Mouse (Mus musculus) c-Kit-positive CD71-positive TER-119-negative erythroid progenitor cells, embryonic 14.5 days (primary cell): ENCODE measurements around the gene Stpg4.

ENCODE experiments used
- DNase-seq: peaks from one replicate; pipeline ENCODE4 v3.0.0-alpha.2; 2013; ENCODE audit warnings: low read depth

Gene Stpg4

GRCm38 (mm10) chr17:87350471-87351240 is 76.9 kb downstream of the Stpg4 start:
- DNase-seq, result no peak

- no peak for DNase-seq
Measured at GRCm38 (mm10) chr17:87349575-87349974, 78.0 kb downstream of the Stpg4 start.

DNA sequence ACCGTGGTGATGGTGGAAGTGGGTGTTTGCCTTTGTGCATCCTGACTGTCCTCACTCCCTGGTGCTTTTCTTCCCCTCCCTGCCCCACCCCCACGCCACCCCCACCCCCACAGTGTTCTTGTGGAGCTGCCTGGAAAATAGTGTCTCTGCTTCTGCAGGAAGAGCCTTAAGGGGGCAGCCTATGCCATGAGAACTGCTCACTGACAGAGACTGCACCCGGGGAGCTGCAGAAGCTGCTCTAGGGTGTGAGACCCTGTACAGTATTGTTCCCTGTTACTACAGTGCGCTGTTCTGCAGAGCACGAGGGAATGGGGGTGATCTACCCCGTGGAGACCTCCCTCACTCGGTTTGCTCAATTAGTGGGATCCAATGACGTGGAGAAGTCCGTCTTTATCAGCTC is 78.5 kb downstream of the Stpg4 start:
- DNase-seq, result no peak

DNA sequence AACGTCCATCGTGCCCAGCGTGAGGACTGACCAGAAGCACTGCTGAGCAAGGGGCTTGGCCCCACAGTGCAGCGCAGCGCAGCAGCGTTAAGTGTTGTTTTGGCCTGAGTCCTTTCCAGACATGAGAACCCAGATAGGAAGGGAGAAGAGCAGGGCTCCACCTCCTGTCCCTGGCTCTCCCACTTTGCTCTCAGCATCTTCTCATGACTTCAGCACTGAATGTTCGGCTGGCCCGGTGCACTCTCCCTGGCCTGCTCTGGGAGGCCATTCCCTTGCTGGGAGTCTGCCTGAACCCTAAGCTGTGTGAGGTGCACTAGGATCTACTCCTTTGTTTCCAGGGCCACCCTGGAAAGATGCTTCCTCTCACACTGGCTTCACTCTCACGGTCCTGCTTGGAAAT is 79.2 kb downstream of the Stpg4 start:
- no peak for DNase-seq

DNA sequence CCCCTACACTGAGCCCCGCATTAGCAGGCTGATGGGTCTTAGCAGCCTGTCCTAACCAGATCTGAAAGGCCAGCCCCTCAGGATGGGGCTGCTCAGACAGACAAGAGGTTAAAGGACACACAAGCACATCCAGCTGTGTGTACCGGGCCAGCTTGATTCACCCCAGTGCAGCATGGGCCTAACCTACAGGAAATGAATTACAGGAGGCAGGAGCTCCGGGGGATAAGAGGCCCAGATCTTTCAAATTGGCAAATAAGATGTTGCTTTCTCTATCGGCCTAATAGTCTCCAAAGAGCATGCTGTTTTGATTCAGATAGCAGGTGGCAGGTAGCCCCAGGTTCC is 82.3 kb downstream of the Stpg4 start:
- no peak for DNase-seq

- no peak for DNase-seq
Measured at GRCm38 (mm10) chr17:87344441-87345251, 82.9 kb downstream of the Stpg4 start.

GRCm38 (mm10) chr17:87343060-87343703 is 84.4 kb downstream of the Stpg4 start:
- DNase-seq, result no peak
